Mouse (Mus musculus) yolk sac, embryonic 10.5 days (tissue): Measurements from ENCODE around the gene Med16.
A peak's percentile ranks its signal among the peaks of the same experiment; 100 is the strongest.
"Not testable (repeated sequence)": the region's sequence is repeated elsewhere in the genome, so short reads cannot be mapped to it uniquely, and the experiment has no call there.

Experiments used
- DNase-seq: peaks from one replicate; pipeline ENCODE4 v3.0.0-alpha.2; 2017; ENCODE audit warnings: low spot score

Gene Med16

DNA sequence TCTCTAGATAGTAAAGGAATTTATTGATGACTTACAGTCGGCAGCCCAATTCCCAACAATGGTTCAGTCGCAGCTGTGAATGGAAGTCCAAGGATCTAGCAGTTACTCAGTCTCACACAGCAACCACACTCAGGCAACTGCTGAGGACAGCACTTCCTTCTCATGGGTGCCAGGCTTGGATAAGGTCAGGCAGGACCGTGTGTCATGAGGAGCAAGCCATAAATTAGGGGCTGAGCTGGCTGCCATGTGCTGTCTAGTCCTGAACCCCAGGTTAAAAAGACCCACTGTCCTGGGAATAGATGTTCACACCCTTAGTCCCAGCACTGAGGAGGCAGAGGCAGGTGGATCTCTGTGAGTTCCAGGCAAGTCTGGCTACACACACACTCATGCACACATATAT lies 23.8 kb downstream of the Med16 start:
- not testable (repeated sequence) for DNase-seq

DNA sequence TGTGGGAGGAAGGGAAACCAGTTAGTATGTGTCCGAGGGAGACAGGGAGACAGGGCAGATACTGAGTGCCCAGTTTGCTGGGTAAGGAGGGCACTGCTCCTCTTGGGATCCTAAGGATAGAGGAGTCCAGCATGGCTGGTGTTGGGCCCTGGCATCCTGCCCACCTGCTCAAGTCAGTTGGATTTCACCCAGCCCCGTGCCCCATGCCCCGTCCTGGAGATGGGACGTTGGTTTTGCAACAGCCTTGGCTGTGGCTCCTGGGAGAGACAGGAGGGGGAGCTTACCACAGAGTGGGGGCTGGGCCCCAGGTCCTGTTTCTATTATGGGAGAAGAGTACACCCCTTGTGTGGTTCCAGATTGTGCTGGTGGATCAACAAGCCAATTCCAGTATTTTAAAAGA lies 24.3 kb downstream of the Med16 start:
- no peak for DNase-seq

DNA sequence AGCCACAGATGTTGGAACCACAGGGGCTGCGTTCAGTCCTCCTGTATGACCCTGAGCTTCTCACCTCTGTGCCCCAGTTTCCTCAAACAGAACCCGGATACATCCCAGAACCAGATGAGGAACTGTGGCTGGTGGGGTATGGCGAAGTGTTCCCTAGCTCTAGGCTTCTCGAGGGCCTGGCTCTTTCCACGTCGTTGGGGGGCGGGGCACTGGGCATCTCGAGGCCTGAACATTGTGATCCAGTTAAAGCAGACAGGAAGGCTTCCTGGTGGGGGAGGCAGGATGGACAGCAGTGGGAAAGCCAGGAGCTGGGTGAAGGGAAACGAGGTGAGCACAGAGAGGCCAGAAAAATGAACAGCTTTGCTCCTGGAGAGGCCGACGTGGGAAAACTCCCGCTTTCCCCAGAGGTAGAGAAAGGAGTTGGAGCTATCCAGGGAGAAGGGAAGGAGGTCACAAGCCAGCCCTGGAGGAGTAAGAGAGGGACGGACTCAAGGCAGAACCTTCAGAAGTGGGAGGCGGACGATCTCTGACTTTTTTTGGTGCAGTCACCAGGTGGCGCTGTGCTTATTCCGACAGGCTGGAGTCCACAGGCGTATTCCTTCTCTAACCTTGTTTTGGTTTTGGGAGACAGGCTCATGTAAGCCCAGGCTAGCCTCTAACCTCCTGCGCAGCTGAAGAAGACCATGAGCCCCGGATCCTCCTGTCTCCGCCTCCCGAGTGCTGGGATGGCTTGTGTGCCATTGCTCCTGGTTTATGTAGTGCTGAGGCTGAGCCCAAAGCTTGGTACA lies 25.2 kb downstream of the Med16 start:
- DNase-seq, result peak; percentile 62

DNA sequence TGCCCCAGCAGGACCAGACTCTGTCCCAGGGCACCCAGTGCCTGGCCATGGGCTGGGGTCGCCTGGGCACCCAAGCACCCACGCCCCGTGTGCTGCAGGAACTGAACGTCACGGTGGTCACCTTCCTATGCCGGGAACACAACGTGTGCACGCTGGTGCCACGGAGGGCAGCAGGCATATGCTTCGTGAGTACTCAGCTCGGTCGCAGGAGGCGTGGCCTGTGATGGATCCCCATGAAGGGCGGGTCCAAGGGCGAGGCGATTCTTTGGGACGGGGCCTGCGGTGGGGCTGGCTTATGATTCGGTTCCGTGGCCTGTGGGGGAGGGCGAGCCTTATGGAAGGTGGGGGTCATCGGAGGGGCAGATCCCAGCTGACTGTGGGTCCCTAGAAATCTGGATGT lies 26.7 kb downstream of the Med16 start:
- DNase-seq, result no peak

DNA sequence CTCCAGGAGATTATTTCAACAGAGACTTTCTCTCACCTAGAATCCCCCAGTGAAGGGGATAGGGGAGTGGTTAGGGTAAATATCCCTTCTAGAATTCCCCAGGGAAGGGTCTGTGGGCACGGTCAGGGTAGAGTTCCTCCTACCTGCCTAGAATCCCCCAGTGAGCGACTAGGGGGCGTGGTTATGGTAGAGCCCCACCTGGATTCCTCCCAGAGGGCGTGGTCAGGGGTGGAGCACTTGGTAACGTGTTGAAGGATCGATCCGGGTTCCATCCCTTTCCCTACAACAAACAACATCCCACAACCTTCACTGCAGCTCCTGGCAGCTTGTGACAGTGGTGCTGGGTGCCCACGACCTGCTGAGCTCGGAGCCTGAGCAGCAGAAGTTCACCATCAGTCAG lies 28.0 kb downstream of the Med16 start:
- no peak for DNase-seq

DNA sequence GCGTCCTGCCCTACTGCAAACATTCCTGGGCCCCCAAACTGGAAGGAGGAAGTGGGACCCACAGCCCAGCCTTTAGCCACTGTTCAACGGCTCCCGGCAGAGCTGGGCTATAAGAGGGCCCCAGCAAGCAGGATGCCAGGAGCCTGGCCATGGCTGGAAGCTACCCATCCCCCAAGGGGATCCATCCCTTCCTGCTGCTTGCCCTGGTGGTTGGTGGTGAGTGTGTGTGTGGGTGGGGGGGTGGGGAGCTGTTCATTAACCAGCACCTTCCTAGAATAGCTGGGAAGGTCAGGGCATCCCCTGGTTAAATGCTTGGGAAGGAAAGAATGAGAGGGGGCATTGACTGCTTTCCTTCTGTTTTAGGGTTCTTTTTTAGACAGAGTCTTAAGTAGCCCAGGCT lies 29.2 kb downstream of the Med16 start:
- peak; percentile 57 for DNase-seq

DNA sequence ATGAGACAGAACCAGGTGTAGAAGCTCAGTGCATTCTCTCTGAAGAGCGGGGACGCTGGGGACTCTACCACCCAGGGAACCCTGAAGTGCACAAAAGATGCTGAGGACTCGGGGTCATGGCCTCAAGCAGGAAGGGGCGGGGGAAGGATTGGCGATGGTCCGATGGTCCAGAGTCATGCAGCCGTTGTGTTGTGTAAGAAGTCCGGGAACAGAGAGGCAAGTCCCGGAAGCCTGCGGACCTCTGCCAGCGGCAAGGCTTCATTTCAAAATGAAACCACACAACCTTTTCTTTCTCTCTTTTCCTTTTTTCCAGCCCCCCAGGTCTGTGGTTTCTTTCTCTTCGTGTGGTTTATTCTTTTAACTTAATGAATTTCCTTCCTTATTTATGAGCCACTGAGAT lies 31.0 kb downstream of the Med16 start:
- no peak for DNase-seq

DNA sequence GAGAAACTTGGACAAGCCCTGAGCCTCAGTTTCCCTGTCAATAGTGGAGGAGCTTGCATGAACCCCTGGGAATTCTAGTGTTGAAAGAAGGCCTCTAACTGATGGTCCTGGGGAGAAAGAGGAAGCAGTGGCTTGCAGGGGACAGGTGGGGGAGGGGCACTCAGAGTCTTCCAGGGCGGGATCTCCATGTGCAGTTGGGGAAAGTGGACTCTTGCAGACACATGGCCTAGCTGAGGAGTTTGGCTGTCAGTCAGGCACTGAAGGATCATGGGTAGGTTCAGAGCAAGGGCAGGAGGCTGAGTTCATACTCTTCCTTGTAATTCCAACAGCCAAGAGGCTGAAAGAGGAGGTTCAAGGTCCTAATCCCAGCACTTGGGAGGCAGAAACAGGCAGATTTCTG lies 31.5 kb downstream of the Med16 start:
- DNase-seq, result no peak

DNA sequence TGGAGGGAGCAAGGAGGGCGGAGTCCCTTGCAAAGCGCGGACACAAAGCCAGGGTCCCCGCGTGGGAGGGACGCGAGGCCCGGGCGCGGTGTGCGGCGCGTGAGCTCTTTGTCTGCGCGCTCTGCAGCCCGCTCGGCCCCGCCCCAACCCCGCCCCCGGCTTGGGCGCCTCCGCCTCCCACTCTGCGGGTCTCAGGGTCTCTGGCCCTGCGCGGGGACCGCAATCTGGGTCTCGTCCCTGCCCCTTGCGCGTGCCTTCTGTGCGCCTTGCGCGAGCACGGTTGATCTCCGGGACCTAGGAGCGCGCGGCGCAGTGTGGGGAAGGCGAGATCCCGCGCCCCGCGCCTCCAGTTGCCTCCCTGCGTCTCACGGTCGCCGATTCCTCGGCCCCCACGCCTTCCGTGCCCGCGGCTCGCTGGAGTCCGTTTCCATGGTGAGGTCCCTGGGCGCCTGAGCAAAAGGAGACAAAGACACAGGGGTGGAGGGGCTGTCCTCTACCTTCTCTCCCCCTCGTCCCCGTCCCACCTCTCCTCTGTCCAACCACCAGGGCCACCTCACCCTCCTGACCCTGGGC lies 34.3 kb downstream of the Med16 start, which contains the start of the genes Prtn3 and Plppr3:
Gene Prtn3, plus strand, starts transcription at position 187 of the 573 bp plus-strand sequence.
Gene Plppr3, minus strand, starts transcription at position 345 of the 573 bp plus-strand sequence.
- DNase-seq, result no peak

DNA sequence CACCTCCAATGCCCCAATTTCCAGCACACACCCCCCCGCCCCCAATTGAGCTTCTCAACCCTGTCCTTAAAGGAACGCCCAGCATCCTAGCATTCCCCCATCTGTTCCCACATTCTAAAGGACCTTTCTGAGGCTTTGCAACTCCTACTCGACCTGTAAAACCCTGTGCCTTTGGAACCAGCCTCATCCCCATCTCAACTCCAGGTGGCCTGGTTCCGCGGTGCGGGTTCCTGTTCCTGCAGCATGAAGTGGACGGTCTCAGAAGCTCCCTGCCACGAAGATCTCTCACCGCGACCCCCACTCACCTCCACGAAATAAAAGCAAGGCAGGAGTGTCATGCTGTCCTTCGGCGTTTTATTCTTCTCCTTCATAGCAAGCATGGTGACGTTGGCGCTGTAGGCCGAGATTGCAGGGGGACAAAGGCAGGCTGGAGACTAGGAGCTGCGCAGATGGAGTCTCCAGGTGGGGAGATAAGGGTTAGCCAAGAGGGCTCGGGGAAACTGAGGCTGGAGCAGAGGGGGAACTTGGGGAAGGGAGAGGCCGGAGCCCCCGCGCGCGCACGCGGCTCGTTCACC lies 34.9 kb downstream of the Med16 start:
- no peak for DNase-seq

DNA sequence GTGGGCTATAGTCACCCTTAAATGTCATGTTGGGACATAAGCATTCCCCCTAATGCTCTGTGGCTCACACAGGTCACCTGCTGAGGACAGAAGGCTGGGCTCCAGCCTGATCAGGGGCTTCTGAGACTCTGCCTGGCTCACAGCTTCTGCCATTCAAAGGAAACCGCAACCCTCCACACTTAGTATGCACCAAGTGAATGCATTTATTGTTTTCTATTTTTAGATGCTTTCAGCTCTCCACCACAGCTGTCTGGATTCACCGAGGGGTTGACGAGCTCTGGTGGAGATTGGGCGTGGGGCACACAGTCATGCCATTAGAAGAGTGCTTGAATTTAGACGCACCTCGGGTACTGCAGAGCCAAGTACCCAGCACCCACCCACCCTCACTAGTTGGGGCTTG lies 35.4 kb downstream of the Med16 start:
- no peak for DNase-seq

DNA sequence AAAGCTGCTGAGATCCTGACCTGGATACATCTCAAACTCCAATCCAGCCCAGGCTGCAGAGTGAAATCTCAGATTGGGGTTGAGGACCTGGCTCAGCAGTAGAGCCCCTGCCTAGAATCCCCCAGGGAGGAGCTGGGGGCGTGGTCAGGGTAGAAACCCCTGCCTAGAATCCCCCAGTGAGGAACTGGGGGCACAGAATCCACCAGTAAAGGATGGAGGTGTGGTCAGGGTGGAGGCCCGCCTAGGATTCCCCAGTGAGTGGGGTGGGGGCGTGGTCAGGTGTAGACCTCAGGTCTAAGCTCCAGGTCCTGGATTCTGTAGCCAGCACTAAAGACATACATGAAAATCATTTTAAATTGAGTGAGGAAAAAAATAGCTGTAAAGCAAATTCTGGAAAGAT lies 35.9 kb downstream of the Med16 start:
- no peak for DNase-seq

DNA sequence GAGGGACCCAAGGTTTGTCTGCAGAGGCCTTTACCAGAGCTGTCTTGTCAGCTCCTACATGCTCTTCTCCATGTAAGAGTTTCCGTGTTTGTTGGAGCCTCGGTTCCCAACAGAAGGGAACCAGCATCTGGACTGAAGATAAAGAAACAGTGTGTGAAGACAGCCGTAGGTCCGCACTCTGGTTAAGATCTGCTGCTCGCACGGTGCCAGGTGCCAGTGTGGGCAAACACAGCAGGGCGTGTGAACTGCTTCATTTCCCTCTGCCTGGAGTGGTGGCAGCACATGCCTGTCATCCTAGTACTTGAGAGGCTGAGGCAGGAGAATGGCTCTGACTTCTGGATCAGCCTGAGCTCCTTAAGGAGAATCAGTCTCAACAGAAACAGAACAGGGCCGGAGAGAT lies 36.9 kb downstream of the Med16 start:
- no peak for DNase-seq

DNA sequence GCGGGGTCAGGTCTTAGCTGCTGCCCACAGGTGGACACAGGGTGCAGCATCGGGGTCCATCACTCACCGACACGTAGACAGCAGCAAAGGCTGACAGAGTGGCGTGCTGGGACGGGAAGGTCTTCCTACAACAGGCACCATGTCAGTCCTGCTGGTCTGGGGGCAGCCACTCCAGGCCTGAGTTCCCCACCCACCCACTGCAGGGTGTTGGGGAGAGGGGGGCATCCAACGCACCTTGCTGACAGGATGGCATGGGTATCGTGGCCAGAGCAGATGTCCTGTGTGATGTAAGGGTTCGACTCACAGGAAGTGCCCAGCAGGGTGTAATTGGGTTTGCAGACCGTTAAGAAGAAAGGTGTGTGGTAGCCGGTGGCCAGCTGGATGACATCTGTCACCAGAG lies 42.1 kb downstream of the Med16 start:
- no peak for DNase-seq

DNA sequence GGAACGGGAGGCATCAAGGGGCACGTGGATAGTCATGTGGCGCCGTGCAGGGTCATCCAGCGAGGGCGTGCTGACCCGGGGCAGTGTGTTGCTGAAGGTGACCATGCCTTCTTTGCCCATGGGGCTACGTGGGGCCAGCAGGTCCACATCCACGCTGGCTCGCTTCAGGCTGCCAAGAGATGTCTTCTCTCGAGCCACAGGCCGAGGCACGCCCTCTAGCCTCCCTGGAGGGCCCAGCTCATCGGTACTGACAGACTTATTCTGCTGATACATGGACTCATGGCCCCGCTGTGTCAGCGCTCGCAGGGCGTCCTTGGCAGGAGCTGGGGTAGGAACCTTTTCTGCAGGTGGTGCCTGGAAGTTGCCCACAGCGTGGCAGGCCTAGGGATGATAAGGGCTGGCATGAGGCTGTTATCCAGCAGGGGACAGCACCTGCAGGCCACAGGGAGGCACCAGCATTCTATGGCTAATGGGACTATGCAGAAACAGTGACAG lies 42.9 kb downstream of the Med16 start:
- no peak for DNase-seq

DNA sequence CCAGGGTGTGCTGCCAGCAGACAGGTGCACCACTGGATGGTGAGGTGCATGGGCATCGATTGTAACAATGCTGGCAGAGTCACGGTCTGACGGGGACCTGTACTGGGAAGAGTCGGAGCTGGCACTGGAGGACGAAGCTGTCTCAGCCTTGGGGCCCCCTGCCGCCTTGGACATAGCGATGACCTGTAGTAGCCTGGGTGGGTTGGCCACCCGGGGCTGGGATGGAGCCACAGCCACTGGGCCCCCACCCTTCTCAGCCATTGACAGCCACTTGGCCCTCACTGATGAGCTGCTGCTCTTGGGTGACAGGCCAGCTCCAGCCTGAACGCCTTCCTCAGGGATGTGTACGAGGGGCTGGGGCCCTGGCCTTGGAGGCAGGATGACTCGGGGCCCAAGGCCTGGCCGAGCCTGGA lies 43.5 kb downstream of the Med16 start:
- no peak for DNase-seq

DNA sequence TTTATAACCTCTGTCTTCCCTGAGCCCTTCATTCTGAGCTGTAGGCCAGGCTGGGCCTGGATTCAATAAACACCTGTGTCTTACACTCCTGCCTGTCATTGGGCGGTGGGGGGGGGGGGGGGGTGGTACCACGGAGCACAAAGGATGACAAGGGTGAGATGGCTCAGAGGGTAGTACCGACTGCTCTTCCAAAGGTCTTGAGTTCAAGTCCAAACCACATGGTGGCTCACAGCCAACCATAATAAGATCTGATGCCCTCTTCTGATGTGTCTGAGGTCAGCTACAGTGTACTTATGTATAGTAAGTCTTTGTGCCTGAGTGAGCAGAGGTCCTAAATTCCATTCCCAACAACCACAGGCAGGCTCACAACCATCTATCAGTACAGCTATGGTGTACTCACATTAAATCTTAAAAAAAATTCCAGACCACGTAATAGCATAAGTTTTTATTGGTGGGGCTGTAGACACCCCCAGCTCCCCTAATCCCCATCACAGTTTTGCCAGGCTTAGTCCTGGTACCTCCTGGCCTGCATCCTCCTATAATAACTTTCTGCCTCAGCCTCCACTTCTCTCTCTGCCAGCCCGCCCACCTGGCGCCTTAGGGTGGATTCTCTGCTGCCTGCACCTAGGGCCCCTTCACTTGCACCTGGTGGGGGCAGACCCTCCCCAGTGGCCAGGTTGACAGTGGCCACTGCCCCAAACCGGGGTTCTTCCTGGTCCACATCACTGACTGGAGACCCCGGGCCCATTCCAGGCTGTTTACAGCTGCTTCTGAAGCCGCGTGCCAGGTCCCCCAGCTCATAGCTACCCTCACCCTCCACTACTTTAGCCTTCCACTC lies 44.2 kb downstream of the Med16 start:
- DNase-seq, result no peak

DNA sequence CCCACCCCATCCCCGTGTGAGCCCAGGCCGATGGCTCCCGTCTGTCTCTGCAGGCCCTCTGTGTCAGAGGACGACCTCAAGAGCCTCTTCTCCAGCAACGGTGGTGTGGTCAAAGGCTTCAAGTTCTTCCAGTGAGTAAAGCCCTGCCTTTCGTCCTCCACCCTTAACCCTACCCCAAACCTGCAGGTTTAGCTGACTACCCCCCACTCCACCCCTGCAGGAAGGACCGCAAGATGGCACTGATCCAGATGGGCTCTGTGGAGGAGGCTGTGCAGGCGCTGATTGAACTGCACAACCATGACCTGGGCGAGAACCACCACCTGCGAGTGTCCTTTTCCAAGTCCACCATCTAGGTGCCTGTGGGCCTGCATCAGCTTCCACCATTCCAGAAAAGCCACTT lies 45.8 kb downstream of the Med16 start:
- DNase-seq, result no peak

DNA sequence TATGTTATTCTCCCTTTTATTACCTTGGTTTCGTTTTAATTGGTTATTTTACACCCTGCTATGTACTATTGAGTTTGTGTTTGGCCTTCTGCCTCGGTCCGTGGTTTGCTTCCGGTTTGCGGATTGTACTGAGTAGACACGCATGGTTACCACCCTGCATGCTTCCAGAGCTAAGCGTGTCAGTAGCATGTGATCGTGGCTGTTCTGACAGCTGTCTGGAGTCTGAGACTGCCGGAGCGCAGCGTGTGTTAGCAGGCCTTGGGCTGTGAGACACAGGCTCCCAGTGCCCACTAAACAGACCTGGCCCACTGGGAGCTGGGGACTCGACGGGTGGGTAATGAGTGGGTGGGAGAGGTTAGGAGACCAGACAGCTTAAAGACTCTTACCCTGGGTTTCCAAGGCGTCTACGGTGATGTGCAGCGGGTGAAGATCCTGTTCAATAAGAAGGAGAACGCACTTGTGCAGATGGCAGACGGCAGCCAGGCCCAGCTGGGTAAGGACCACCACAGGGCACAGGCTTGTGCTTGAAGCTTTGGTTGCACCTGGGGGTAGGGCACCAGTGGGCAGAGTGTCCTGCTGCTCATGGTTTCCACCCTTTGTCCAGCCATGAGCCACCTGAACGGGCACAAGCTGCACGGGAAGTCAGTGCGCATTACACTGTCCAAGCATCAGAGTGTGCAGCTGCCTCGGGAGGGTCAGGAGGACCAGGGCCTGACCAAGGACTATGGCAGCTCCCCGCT lies 46.5 kb downstream of the Med16 start:
- no peak for DNase-seq

DNA sequence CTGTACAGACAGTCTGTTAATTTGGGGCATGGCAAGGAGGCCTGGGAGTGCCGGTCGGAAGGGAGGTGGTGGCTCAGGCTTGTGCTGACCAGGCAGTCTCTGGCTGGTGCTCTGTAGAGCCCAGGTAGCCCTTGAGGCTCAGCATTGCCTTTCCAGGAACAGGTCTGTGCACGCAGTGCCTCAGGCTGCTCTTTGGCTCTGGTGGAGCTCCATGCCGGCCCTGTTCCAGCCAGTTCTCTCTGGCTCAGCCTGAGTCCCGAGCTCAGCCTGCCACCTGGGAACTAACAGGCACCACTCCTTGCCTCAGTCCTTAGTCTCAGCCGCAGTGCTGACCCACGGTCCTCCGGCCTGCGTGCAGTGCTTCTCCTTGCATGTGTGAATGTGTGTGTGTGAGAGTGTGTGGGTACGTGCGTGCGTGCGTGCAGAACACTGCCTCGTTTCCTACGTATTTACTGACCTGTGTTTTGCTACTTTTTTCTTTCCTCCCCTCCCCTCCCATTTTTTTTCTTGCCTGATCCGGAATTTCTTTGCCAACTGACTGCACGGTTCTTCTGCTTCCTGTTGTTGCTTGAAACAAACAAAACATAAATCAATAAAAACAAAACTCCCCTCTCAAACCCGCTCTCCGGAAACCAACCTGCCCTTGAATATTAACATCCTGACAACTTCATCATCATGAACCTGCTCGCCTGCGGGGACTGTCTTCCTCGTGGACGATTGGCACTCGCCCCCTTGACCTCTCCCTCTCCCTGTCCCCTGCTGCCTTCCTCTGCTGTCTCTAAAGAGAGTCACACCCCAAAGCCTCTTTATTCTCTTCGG lies 47.3 kb downstream of the Med16 start:
- DNase-seq, result no peak
